Mouse (Mus musculus): ENCODE results near the gene Zfp956. TPM values are rescaled to one million over a fixed set of nuclear protein-coding genes. Genes with fewer than 3 reads are reported as not detected.

The Zfp956 gene
- total and polyA plus RNA-seq, 3 experiments: 11.0 to 13.1 TPM; not detected in 1

- Histone ChIP-seq H3K9ac (ENCODE audit: control insufficient read depth, low read depth, low read length, poor library complexity, severe bottlenecking) (no peak overlapping the region), H3K79me2 (ENCODE audit: control insufficient read depth, insufficient read depth, low read length, poor library complexity) (no peaks in the 10 kb centered on the region), H3K27me3 (ENCODE audit: control insufficient read depth in 1 of 2, insufficient read depth in 2 of 2, low read length in 2 of 2) (no peaks in the 10 kb centered on the region; a peak in 1 of 4 replicates), H3K27ac (ENCODE audit: control insufficient read depth, low read depth, low read length) (no peak overlapping the region), H3K4me3 (ENCODE audit: control insufficient read depth in 1 of 2, insufficient read depth in 1 of 2, low read depth in 2 of 2, low read length in 2 of 2) (no peak overlapping the region), H3K4me1 (ENCODE audit: control insufficient read depth in 1 of 2, insufficient read depth in 2 of 2, low read length in 2 of 2) (no peaks in the 10 kb centered on the region; a peak in 1 of 4 replicates), H3K36me3 (ENCODE audit: control insufficient read depth in 1 of 2, insufficient read depth in 2 of 2, low read length in 2 of 2) (0 out of 4 replicates have a peak, but pooled peaks cover 0 to 2% of the 10 kb centered on the region in 2 experiments), H3K9me3 (replicated peaks; ENCODE audit: insufficient read depth, low read length) (no peaks in the 10 kb centered on the region)
- TF ChIP-seq RAD21 (IDR thresholded peaks at IDR 0.05; ENCODE audit: low read depth, low read length): peak; percentile 38
- peak; percentile 6 to 59 (median 42); a peak in 4 of 6 replicates for TF ChIP-seq CTCF (IDR thresholded peaks at IDR 0.05 in 2 of 3, conservative IDR thresholded peaks at IDR 0.05 in 1 of 3; ENCODE audit: control insufficient read depth in 1 of 3, insufficient read depth in 1 of 3, low read depth in 2 of 3, low read length in 3 of 3, poor library complexity in 1 of 3, severe bottlenecking in 1 of 3)
- TF ChIP-seq JUND (IDR thresholded peaks at IDR 0.05; ENCODE audit: low read depth, low read length): no peak
- TF ChIP-seq SMC3 (IDR thresholded peaks at IDR 0.05; ENCODE audit: low read depth, low read length): peak; percentile 47
- DNase-seq (ENCODE audit: low read depth, low spot score): peak; percentile 58
Measured at GRCm38 (mm10) chr6:47974599-47974998, 21.4 kb downstream of the Zfp956 start.

DNA sequence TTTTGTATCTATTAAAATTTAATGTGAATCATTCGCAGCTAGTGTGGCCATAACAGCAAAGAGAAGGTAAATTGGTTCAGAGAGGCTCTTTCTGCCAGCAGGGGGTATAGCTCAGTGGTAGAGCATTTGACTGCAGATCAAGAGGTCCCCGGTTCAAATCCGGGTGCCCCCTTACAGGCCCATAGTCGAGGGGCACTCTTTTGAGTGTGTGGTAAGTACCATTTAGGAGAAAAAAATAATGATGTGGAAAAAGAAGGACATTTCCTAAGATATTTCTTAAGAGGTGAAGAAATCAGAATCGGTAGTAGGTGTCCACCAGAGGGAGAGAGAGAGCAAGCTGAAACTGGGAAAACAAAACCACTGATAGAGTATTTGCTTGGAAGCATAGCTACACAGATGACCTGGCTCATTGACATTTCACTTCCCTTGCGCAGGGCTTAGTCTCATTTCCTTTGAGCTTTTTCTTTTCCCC lies 25.7 kb downstream of the Zfp956 start:
- no peaks in the 10 kb centered on the region for H3K9me3 ChIP-seq (replicated peaks; ENCODE audit: insufficient read depth, low read length)
- no peak overlapping the region for H3K4me3 ChIP-seq (ENCODE audit: control insufficient read depth in 1 of 2, insufficient read depth in 1 of 2, low read depth in 2 of 2, low read length in 2 of 2)
- peaks cover 0 to 3% of the 10 kb centered on the region in 2 experiments; a peak in 2 of 4 replicates for H3K27me3 ChIP-seq (ENCODE audit: control insufficient read depth in 1 of 2, insufficient read depth in 2 of 2, low read length in 2 of 2)
- DNase-seq (ENCODE audit: low read depth, low spot score): peak; percentile 89
- no peaks in the 10 kb centered on the region; a peak in 1 of 4 replicates for H3K4me1 ChIP-seq (ENCODE audit: control insufficient read depth in 1 of 2, insufficient read depth in 2 of 2, low read length in 2 of 2)
- H3K9ac ChIP-seq (ENCODE audit: control insufficient read depth, low read depth, low read length, poor library complexity, severe bottlenecking): no peak overlapping the region
- 0 out of 4 replicates have a peak, but pooled peaks cover 0 to 2% of the 10 kb centered on the region in 2 experiments for H3K36me3 ChIP-seq (ENCODE audit: control insufficient read depth in 1 of 2, insufficient read depth in 2 of 2, low read length in 2 of 2)
- peak; percentile 98 for TF ChIP-seq MAFK (IDR thresholded peaks at IDR 0.05; ENCODE audit: borderline replicate concordance, low read depth, low read length)
- no peak for TF ChIP-seq ZMIZ1 (IDR thresholded peaks at IDR 0.05; ENCODE audit: low read depth, low read length)
- no peak for TF ChIP-seq TCF12 (IDR thresholded peaks at IDR 0.05; ENCODE audit: low read depth, low read length)
- TF ChIP-seq MEF2A (IDR thresholded peaks at IDR 0.05; ENCODE audit: extremely low read depth, insufficient replicate concordance, low read depth, low read length, poor library complexity, severe bottlenecking): no peak
- peak; percentile 78 for TF ChIP-seq ZNF384 (IDR thresholded peaks at IDR 0.05; ENCODE audit: low read depth, low read length)
- peak; percentile 100 for TF ChIP-seq TBP (IDR thresholded peaks at IDR 0.05; ENCODE audit: low read depth, low read length)
- peak; percentile 61 for TF ChIP-seq SMC3 (IDR thresholded peaks at IDR 0.05; ENCODE audit: low read depth, low read length)
- TF ChIP-seq ELF1 (IDR thresholded peaks at IDR 0.05; ENCODE audit: low read depth, low read length): peak; percentile 70; the same call in 1 of the 2 replicates
- TF ChIP-seq SIN3A (IDR thresholded peaks at IDR 0.05; ENCODE audit: low read length): 0 out of 2 replicates have a peak, but pooled peaks have one; percentile 22
- peak; percentile 45 for TF ChIP-seq RAD21 (IDR thresholded peaks at IDR 0.05; ENCODE audit: low read depth, low read length)
- TF ChIP-seq HCFC1 (IDR thresholded peaks at IDR 0.05; ENCODE audit: low read depth, low read length): peak; percentile 46; the same call in 1 of the 2 replicates
- peak; percentile 57; the same call in 1 of the 2 replicates for TF ChIP-seq KAT2A (conservative IDR thresholded peaks at IDR 0.05; ENCODE audit: low read depth, low read length)
- peak in 2 of 3 experiments; percentile 72 to 79; a peak in 4 of 6 replicates for TF ChIP-seq CTCF (IDR thresholded peaks at IDR 0.05 in 2 of 3, conservative IDR thresholded peaks at IDR 0.05 in 1 of 3; ENCODE audit: control insufficient read depth in 1 of 3, insufficient read depth in 1 of 3, low read depth in 2 of 3, low read length in 3 of 3, poor library complexity in 1 of 3, severe bottlenecking in 1 of 3)
- no peak overlapping the region for H3K27ac ChIP-seq (ENCODE audit: control insufficient read depth, low read depth, low read length)
- H3K79me2 ChIP-seq (ENCODE audit: control insufficient read depth, insufficient read depth, low read length, poor library complexity): no peaks in the 10 kb centered on the region
